Mouse (Mus musculus) intestine, embryonic 15.5 days (tissue): ENCODE measurements around the gene Galnt5. TPM values are rescaled to one million over a fixed set of nuclear protein-coding genes. Genes with fewer than 3 reads are reported as not detected.

Experiments used
- ATAC-seq: fragments of 200-750 bp; cut with Nextera tagmentation; 2 replicates; pipeline ENCODE4 v1.8.0; 2017; ENCODE audit warnings: moderate TSS enrichment, moderate library complexity
- H3K27ac ChIP-seq: fragments of 300-500 bp; sonication (generic); 2 replicates; pipeline ENCODE4 v1.5.1; 2015; ENCODE audit warnings: mild to moderate bottlenecking, inconsistent platforms
- H3K27me3 ChIP-seq: fragments of 300-500 bp; sonication (generic); replicated peaks from 2 replicates; pipeline ENCODE4 v1.6.1; 2015; ENCODE audit warnings: inconsistent platforms
- H3K36me3 ChIP-seq: fragments of 300-500 bp; sonication (generic); 2 replicates; pipeline ENCODE4 v1.6.1; 2015; ENCODE audit warnings: inconsistent platforms
- H3K4me1 ChIP-seq: fragments of 300-500 bp; sonication (generic); replicated peaks from 2 replicates; pipeline ENCODE4 v1.6.1; 2015; ENCODE audit warnings: inconsistent platforms
- H3K4me2 ChIP-seq: fragments of 300-500 bp; sonication (generic); replicated peaks from 2 replicates; pipeline ENCODE4 v1.6.1; 2015; ENCODE audit warnings: mild to moderate bottlenecking, inconsistent platforms
- H3K4me3 ChIP-seq: fragments of 300-500 bp; sonication (generic); replicated peaks from 2 replicates; pipeline ENCODE4 v1.5.1; 2015; ENCODE audit warnings: inconsistent platforms
- H3K9ac ChIP-seq: fragments of 300-500 bp; sonication (generic); 2 replicates; pipeline ENCODE4 v1.6.1; 2015; ENCODE audit warnings: inconsistent platforms
- H3K9me3 ChIP-seq: fragments of 300-500 bp; sonication (generic); 2 replicates; pipeline ENCODE4 v1.6.1; 2016; ENCODE audit warnings: inconsistent platforms
- WGBS: fragments of 180-500 bp; shearing (Covaris S2); methylation state at CpG from one replicate; pipeline ENCODE4 v1.1.7; 2015; 5-methylcytosine and 5-hydroxymethylcytosine counted together
- polyA plus RNA-seq: library from polyadenylated mRNA; unstranded; fragments of >200 nt; fragmentation: Nextera tagmentation; extraction: Ambion mirVana; gene quantifications from 2 replicates; pipeline ENCODE4 v1.2.1, GENCODE M21; 2015

Gene Galnt5
- polyA plus RNA-seq, 1 experiment from 2014 or later: 2.3 TPM

- H3K9ac ChIP-seq: no peak overlapping the region
- ATAC-seq: no peak
- H3K36me3 ChIP-seq: no peaks in the 10 kb centered on the region
- WGBS: 57% methylated on average over 7 of the region's 7 CpGs
- H3K27ac ChIP-seq: no peak overlapping the region
- H3K4me1 ChIP-seq: no peaks in the 10 kb centered on the region
- no peaks in the 10 kb centered on the region for H3K9me3 ChIP-seq
- H3K4me2 ChIP-seq: no peak overlapping the region
- no peaks in the 10 kb centered on the region for H3K27me3 ChIP-seq
- H3K4me3 ChIP-seq: no peak overlapping the region
Observed at GRCm38 (mm10) chr2:58041867-58042266, 44.2 kb downstream of the Galnt5 start.

- H3K4me3 ChIP-seq: no peak within 1 kb of the TSS
- no peak within 1 kb of the TSS for H3K27ac ChIP-seq
- WGBS: 48% methylated on average over 7 of the region's 7 CpGs
- no peak within 1 kb of the TSS for H3K9ac ChIP-seq
- no peaks in the 10 kb centered on the region for H3K36me3 ChIP-seq
- H3K4me1 ChIP-seq: no peaks in the 10 kb centered on the region
- no peak for ATAC-seq
- H3K9me3 ChIP-seq: no peaks in the 10 kb centered on the region
- no peak within 1 kb of the TSS for H3K4me2 ChIP-seq
- no peaks in the 10 kb centered on the region for H3K27me3 ChIP-seq
Observed at GRCm38 (mm10) chr2:58052821-58053581, 55.3 kb downstream of the Galnt5 start, which contains the start of gene Ermn. Gene Ermn, minus strand, starts transcription at chr2:58052864.

GRCm38 (mm10) chr2:58055383-58055782 is 57.7 kb downstream of the Galnt5 start:
- H3K4me3 ChIP-seq: no peak overlapping the region
- no peak overlapping the region for H3K9ac ChIP-seq
- H3K9me3 ChIP-seq: no peaks in the 10 kb centered on the region
- no peaks in the 10 kb centered on the region for H3K27me3 ChIP-seq
- no peak overlapping the region for H3K4me2 ChIP-seq
- no peak overlapping the region for H3K27ac ChIP-seq
- ATAC-seq: 0 out of 2 replicates have a peak, but pooled peaks have one; percentile 47
- no peaks in the 10 kb centered on the region for H3K36me3 ChIP-seq
- no peaks in the 10 kb centered on the region for H3K4me1 ChIP-seq

GRCm38 (mm10) chr2:58079849-58080248 is 82.2 kb downstream of the Galnt5 start:
- Histone ChIP-seq H3K27ac (no peak overlapping the region), H3K4me1 (no peaks in the 10 kb centered on the region), H3K36me3 (no peaks in the 10 kb centered on the region), H3K4me2 (no peak overlapping the region), H3K4me3 (no peak overlapping the region), H3K9me3 (no peaks in the 10 kb centered on the region), H3K27me3 (no peaks in the 10 kb centered on the region), H3K9ac (no peak overlapping the region)
- WGBS: 58% methylated on average over 1 of the region's 1 CpGs
- no peak for ATAC-seq

GRCm38 (mm10) chr2:58086420-58086819 is 88.7 kb downstream of the Galnt5 start:
- Histone ChIP-seq H3K27ac (no peak overlapping the region), H3K4me3 (no peak overlapping the region), H3K36me3 (no peaks in the 10 kb centered on the region), H3K4me2 (no peak overlapping the region), H3K4me1 (no peaks in the 10 kb centered on the region), H3K27me3 (no peaks in the 10 kb centered on the region), H3K9me3 (no peaks in the 10 kb centered on the region), H3K9ac (no peak overlapping the region)
- ATAC-seq: no peak
- 90% methylated on average over 1 of the region's 1 CpGs for WGBS

GRCm38 (mm10) chr2:58094818-58095217 is 97.1 kb downstream of the Galnt5 start:
- Histone ChIP-seq H3K4me1 (no peaks in the 10 kb centered on the region), H3K9me3 (no peaks in the 10 kb centered on the region), H3K36me3 (no peaks in the 10 kb centered on the region), H3K4me2 (no peak overlapping the region), H3K27ac (no peak overlapping the region), H3K27me3 (no peaks in the 10 kb centered on the region), H3K4me3 (no peak overlapping the region), H3K9ac (no peak overlapping the region)
- 67% methylated on average over 1 of the region's 1 CpGs for WGBS
- no peak for ATAC-seq

Other genes starting within 250 kb of the Galnt5 start
- gene Ermn, start 55.0 kb downstream of the Galnt5 start, polyA plus RNA-seq: 0.04 TPM in 1 of 2 replicates, not detected in the other
- 1.3 TPM in 2 replicates for gene Cytip, start 197.6 kb downstream of the Galnt5 start, polyA plus RNA-seq